Mouse (Mus musculus) bone marrow, adult 2 months (tissue): ENCODE measurements around the gene Tsr3. TPM values are rescaled to one million over a fixed set of nuclear protein-coding genes. Genes with fewer than 3 reads are reported as not detected.
A peak's percentile ranks its signal among the peaks of the same experiment; 100 is the strongest.
"Not testable (repeated sequence)": the region's sequence is repeated elsewhere in the genome, so short reads cannot be mapped to it uniquely, and the experiment has no call there.

ENCODE experiments used
- H3K27ac ChIP-seq: fragments of 200-500 bp; 2 replicates; pipeline ENCODE4 v1.5.1; 2012; ENCODE audit warnings: low read depth, mild to moderate bottlenecking, control low read depth, inconsistent platforms, low read length; ENCODE audit not compliant: control insufficient read depth, poor library complexity, insufficient read depth
- H3K4me1 ChIP-seq: fragments of 200-500 bp; 2 replicates; pipeline ENCODE4 v1.6.1; 2011; ENCODE audit warnings: low read length; ENCODE audit not compliant: control insufficient read depth, insufficient read depth
- H3K4me3 ChIP-seq: fragments of 200-500 bp; replicated peaks from 2 replicates; pipeline ENCODE3; 2011; ENCODE audit warnings: mild to moderate bottlenecking, low read depth, low read length, control low read depth; ENCODE audit not compliant: control insufficient read depth
- CTCF ChIP-seq: fragments of 200-500 bp; IDR thresholded peaks from 2 replicates; pipeline ENCODE4 v1.5.1; 2011; ENCODE audit warnings: low read length, control low read depth; ENCODE audit not compliant: control insufficient read depth, insufficient read depth
- POLR2A ChIP-seq: fragments of 200-500 bp; IDR thresholded peaks from 2 replicates; pipeline ENCODE4 v1.6.1; 2011; ENCODE audit warnings: low read depth, mild to moderate bottlenecking, control low read depth, low read length, borderline replicate concordance; ENCODE audit not compliant: control insufficient read depth
- WGBS: fragments of 180-500 bp; shearing (Covaris S2); methylation state at CpG from one replicate; pipeline ENCODE4 v1.1.7; 2018; 5-methylcytosine and 5-hydroxymethylcytosine counted together
- polyA plus RNA-seq: library from polyadenylated mRNA; stranded (reverse); fragments of >200 nt; gene quantifications from 2 replicates; pipeline ENCODE4 v1.2.4, GENCODE M21; 2011; ENCODE audit warnings: low replicate concordance; ENCODE audit not compliant: missing spikeins, insufficient read depth, insufficient read length

Gene Tsr3
- polyA plus RNA-seq, 1 experiment, result 37.1 TPM

DNA sequence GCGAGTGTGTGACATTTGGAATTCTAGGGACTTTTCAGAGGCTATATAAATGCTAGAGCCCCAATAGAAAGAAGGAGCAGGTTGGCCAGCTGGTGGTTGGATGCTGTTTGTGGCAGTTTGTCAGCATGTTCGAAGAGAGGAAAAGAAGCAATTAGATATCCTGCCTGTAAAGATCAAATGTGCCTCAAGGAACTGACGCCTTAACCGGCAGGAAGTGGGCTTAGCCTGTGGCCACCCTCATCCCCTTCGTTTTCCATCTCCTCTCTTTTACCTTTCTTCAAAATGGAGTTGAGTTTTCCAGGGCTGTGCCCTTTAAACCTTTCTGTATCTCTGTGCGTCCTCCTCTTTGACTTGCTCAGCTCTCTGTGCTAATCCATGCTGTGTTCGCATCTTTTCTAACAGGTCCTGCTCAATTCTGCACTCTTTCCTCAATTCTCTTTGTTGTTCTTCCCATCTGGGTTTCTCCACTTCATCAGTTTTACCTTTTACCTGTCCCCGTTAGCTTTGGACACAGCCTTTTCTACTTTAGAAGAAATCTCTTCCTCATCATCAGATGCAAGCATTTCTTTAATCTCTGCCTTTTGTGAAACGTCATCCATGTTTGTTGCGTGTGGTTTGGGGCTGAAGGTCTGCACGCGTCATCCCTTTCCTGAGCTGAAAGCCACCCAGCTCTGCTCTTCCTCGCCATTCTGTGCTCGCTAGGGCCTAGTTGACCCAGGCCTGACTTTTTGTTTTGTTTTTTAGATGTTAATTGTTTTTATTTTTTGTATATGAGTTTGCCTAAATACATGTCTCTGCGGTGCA, 20.3 kb upstream of the Tsr3 start:
- TF ChIP-seq POLR2A (no peak), CTCF (no peak)
- 69% methylated on average over 15 of the region's 15 CpGs for WGBS
- Histone ChIP-seq H3K27ac (no peak overlapping the region), H3K4me3 (no peak overlapping the region), H3K4me1 (peaks cover 6% of the 10 kb centered on the region; the same call in 1 of the 2 replicates)

DNA sequence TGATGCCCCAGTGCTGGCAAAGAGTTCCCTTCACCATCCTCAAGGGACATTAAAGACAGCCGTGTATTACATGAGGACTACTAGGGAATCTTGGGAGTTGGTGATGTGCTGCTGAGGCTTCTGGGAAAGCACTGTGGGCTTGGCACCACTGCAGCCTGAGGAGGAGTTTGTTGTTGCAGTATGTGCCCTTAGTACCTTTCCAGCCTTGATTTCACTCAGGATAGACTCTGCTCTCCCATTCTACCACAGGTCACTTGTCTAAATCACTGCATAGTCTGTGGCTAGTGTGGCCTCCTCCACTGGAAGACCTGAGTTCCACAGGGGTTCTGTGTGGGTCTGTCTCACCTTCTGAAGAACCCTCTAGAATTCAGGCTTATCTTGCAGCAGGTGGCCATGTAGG, 19.2 kb upstream of the Tsr3 start:
- TF ChIP-seq CTCF, result no peak
- no peak for TF ChIP-seq POLR2A
- WGBS, result 84% methylated on average over 1 of the region's 1 CpGs
- Histone ChIP-seq H3K27ac (no peak overlapping the region), H3K4me3 (no peak overlapping the region), H3K4me1 (peaks cover 6% of the 10 kb centered on the region)

DNA sequence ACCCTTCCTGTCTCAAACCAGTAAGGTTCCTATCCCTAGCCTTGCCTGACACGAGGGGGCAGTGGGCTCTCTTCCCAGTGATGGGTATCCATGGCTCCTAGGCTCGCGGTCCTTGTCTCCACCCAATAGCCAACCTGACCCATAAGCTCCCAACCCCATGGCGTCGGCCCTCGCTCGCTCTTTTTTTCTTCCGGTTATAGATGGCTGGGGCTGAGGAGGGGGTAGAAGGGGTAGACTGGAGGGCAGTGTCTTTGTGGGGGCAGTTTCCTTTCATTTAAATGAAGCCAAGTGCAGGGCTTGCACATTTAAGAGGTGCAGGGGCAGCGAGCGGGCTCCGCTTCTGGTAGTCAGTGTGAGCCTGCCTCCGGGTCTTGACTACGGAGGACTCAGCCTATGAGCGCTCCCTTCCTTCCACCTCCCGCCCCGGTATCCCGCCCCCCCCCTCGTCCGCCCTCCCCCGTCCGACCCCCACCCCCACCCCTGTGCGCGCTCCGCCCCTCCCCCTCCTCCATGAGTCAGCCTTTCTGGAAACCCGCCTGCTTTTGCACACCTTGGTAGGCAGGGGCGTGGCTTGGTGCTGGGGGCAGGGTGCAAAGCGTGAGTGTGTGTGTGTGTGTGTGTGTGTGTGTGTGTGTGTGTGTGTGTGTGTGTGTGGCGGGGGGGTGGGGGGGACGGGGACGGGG, 18.0 kb upstream of the Tsr3 start:
- H3K27ac ChIP-seq, result peak overlapping the region; percentile 67
- TF ChIP-seq POLR2A, result no peak; the same call in 1 of the 2 replicates
- no peak for TF ChIP-seq CTCF

DNA sequence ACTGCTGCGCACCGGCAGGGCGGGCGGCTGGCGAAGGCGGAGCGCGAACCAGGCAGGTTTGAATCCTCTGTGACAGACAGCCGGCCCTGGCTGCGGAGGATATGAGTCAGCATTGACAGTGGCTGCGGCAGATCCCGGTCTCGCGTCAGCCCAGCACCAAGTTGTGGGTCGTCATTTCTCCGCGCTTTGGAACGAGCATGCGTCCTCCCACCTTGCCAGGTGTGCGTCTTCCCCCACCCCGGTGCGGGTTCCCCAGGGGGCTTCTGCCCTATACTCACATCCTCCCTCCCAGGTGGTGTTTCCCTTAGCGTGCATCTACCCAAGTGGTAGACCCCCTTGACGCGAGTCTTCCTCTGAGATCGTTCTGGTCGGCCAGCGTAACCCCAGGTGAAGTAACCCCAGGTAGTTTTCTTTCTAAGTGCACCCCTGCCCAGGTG, 17.4 kb upstream of the Tsr3 start:
- 3% methylated on average over 16 of the region's 28 CpGs for WGBS
- Histone ChIP-seq H3K27ac (peak overlapping the region; percentile 81), H3K4me3 (peak overlapping the region; percentile 70)
- H3K4me1 ChIP-seq, result not testable (repeated sequence)

More for the DNA sequence above, 18.0 kb upstream of the Tsr3 start:
- Histone ChIP-seq H3K4me1 (peaks cover 6% of the 10 kb centered on the region), H3K4me3 (peak overlapping the region; percentile 50)
- 1% methylated on average over 27 of the region's 30 CpGs for WGBS

DNA sequence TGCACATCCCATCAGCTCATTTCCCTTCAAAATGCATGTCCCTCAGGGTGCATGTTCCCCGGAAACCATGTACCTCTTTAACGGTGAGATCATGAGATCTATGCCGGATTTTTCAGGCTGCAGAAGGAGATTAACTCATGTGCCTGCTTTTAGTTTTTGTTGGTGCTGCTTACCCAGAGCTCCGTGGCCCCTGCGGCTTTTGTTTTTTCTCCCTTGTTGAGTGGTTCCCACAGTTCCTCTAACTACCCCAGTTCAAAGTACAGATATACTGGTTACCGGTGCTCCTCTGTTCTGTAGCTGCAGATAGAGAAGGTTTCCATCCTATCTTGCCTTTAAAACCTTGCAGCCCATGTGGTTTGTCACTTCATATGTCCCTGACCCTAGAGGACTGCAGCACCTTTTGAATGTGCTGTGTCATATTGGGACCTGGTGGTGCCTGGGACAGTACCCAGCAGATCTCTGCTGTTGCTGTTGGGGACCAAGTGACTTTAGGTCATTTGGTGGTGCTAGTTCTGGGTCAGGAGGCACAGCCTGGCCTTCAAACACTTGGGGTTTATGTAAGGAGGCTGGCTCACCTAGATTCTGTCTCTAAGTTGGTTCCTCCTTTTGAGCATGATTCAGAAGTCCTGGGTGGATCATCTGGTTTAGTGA, 16.9 kb upstream of the Tsr3 start:
- Histone ChIP-seq H3K4me1 (peaks cover 8% of the 10 kb centered on the region), H3K27ac (peak overlapping the region; percentile 81), H3K4me3 (peak overlapping the region; percentile 70)
- 7% methylated on average over 6 of the region's 6 CpGs for WGBS
- no peak for TF ChIP-seq CTCF
- TF ChIP-seq POLR2A, result no peak

DNA sequence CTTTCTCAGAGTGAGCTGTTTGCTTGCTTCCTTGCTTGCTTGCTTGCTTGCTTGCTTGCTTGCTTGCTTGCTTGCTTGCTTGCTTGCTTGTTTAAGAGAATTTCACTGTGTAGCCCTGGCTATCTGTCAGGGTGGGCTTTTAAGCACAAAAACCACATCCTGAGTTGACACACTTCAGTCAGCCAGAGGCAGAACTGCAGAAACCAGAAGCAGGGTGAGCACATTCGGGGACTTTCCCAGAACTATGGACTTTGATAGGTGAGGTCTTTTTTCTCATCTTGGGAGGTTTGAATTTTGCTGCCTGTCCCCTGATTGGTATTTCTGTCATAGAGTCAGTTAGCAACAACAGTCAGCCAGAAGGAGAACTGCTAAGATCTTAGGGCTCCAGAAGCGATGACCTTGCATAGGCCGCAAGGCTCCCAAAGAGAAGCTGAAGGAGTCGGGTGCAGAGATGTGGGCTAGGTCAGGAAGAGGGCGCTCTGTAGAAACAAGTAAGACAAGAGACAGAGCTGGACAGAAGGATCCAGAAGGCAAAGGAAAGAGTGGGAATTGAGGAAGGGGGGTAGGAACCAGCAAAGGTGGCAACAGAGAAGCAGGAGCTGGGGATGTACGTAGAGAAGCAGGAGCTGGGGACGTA, 15.3 kb upstream of the Tsr3 start:
- peaks cover 11% of the 10 kb centered on the region for H3K4me1 ChIP-seq

DNA sequence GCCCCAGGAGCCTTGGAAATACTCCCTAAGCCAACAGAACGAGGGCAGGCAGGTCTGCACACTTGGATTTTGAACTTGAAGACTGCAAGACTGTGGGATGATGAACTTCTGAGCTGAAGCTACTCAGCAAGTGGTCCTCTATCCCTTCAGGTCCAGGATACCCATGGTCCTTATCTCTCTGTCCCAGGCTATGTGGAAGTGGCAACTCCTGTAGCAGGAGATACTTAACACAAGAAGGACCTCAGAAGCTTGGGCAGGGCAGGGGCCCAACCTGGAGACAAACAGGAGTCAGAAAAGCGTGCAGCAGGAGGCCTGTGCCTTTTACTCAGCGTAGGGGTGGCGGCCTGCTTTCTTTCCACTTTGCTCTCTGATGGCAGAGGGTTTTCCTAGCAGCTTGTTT, 14.3 kb upstream of the Tsr3 start:
- TF ChIP-seq POLR2A (no peak), CTCF (no peak)
- peak overlapping the region; percentile 9; the same call in 1 of the 2 replicates for H3K27ac ChIP-seq
- WGBS, result 77% methylated on average over 4 of the region's 4 CpGs
- H3K4me1 ChIP-seq, result peaks cover 13% of the 10 kb centered on the region
- no peak overlapping the region for H3K4me3 ChIP-seq

More for the DNA sequence above, 15.3 kb upstream of the Tsr3 start:
- H3K27ac ChIP-seq, result peak overlapping the region; percentile 81
- H3K4me3 ChIP-seq, result no peak overlapping the region
- TF ChIP-seq CTCF, result no peak
- TF ChIP-seq POLR2A, result no peak
- WGBS, result 42% methylated on average over 7 of the region's 7 CpGs

DNA sequence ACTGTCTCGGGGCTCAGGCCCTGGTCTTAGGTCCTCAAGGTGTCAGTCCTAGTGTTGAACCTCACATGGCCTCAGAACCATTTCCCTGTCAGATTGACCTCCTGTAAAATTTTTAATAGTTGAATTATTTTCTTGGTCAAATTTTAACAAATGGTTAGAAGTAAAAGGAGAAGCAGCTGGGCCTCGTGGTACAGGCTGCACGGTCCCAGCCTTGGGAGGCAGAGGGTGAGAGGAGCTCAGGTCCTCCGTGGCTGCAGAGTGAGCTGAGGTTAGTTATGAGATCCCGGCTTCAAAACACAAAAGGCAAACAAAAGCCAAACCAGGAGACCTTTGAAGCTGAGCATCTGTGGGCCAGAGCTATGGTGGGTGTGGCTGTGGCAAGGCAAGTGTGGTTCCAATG, 12.0 kb upstream of the Tsr3 start:
- TF ChIP-seq POLR2A (no peak), CTCF (no peak)
- Histone ChIP-seq H3K4me1 (peaks cover 13% of the 10 kb centered on the region), H3K4me3 (no peak overlapping the region), H3K27ac (peak overlapping the region; percentile 66; the same call in 1 of the 2 replicates)
- WGBS, result 68% methylated on average over 5 of the region's 5 CpGs

DNA sequence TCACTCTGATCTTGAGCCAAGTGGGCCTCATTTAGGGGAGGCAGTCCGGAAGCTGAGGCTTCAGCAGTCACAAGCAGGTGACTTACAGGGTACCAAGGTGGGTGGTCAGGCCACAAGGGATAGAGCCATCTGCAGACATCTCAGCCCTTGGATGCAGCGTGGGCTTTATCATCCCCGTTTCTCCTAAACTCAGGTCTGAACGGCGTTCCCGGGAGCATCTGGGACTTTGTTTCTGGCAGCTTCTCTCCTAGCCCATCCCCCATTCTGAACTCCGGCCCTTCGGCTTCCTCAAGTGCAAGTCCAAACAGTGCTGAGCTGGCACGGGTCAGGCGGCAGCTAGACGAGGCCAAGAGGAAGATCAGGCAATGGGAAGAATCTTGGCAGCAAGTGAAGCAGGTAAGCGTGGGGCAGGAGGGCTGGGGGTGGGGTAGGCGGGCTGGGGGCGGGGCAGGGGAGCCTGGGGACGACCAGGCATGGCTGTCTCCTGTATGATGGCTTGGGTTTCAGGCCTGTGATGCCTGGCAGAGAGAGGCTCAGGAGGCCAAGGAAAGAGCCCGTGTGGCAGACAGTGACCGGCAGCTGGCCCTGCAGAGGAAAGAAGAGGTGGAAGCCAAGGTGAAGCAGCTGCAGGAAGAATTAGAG, 9.8 kb upstream of the Tsr3 start:
- WGBS, result 69% methylated on average over 17 of the region's 17 CpGs
- not testable (repeated sequence) for H3K4me3 ChIP-seq, H3K27ac ChIP-seq, H3K4me1 ChIP-seq
